Mouse (Mus musculus) activated CD4-positive, CD25-positive, alpha-beta regulatory T cell, adult 4 months (primary cell): Measurements from ENCODE around the gene Trim62. TPM values are rescaled to one million over a fixed set of nuclear protein-coding genes. Genes with fewer than 3 reads are reported as not detected.
"Not testable (repeated sequence)": the region's sequence is repeated elsewhere in the genome, so short reads cannot be mapped to it uniquely, and the experiment has no call there.

ENCODE experiments used
- ATAC-seq: one replicate; pipeline ENCODE4 v1.8.0; 2017
- polyA plus RNA-seq, 2 experiments: library from polyadenylated mRNA; unstranded; fragments of 100-300 nt; shearing (Covaris generic); gene quantifications; one replicate each; pipeline ENCODE4 v1.2.1; 2017

The Trim62 gene
- 1 to 10 TPM in 1 of 2 experiments, under 1 TPM in 1; 0.96 to 1.6 TPM for polyA plus RNA-seq

GRCm38 (mm10) chr4:128883379-128883781 is at the start of gene Trim62:
Gene Trim62 (plus strand): TSS chr4:128883580.
- peak; percentile 67 for ATAC-seq

- no peak for ATAC-seq
These were observed 45.2 kb upstream of the Trim62 start for GRCm38 (mm10) chr4:128838202-128838601.

- ATAC-seq, result no peak
These were observed 43.3 kb upstream of the Trim62 start for GRCm38 (mm10) chr4:128839811-128840738.

- no peak for ATAC-seq
These were observed 42.1 kb upstream of the Trim62 start for GRCm38 (mm10) chr4:128841259-128841658.

GRCm38 (mm10) chr4:128844566-128844965 is 38.8 kb upstream of the Trim62 start:
- ATAC-seq, result no peak

GRCm38 (mm10) chr4:128845367-128845973 is 37.9 kb upstream of the Trim62 start:
- no peak for ATAC-seq

- peak; percentile 43 for ATAC-seq
These were observed 34.4 kb upstream of the Trim62 start for GRCm38 (mm10) chr4:128848961-128849360.

GRCm38 (mm10) chr4:128849686-128850085 is 33.7 kb upstream of the Trim62 start:
- ATAC-seq, result no peak

- ATAC-seq, result no peak
These were observed 31.0 kb upstream of the Trim62 start for GRCm38 (mm10) chr4:128852266-128852887.

- ATAC-seq, result no peak
These were observed 30.3 kb upstream of the Trim62 start for GRCm38 (mm10) chr4:128853117-128853516.

- no peak for ATAC-seq
These were observed 27.8 kb upstream of the Trim62 start for GRCm38 (mm10) chr4:128855613-128856040.

GRCm38 (mm10) chr4:128857212-128857611 is 26.2 kb upstream of the Trim62 start:
- no peak for ATAC-seq

GRCm38 (mm10) chr4:128858226-128858625 is 25.2 kb upstream of the Trim62 start:
- not testable (repeated sequence) for ATAC-seq

- ATAC-seq, result no peak
These were observed 24.5 kb upstream of the Trim62 start for GRCm38 (mm10) chr4:128858878-128859277.

- no peak for ATAC-seq
These were observed 10.4 kb upstream of the Trim62 start for GRCm38 (mm10) chr4:128872992-128873391.

- no peak for ATAC-seq
These were observed 9.3 kb upstream of the Trim62 start for GRCm38 (mm10) chr4:128874062-128874461.

GRCm38 (mm10) chr4:128875439-128875838 is 7.9 kb upstream of the Trim62 start:
- ATAC-seq, result no peak

GRCm38 (mm10) chr4:128877520-128877919 is 5.9 kb upstream of the Trim62 start:
- ATAC-seq, result no peak

- ATAC-seq, result no peak
These were observed 4.4 kb upstream of the Trim62 start for GRCm38 (mm10) chr4:128878901-128879491.

- peak; percentile 50 for ATAC-seq
These were observed 676 bp downstream of the Trim62 start for GRCm38 (mm10) chr4:128883801-128884710.

GRCm38 (mm10) chr4:128884711-128885095 is 1.3 kb downstream of the Trim62 start:
- no peak for ATAC-seq

- no peak for ATAC-seq
These were observed 2.2 kb downstream of the Trim62 start for GRCm38 (mm10) chr4:128885540-128885939.
